Mouse (Mus musculus) activated CD4-positive, CD25-positive, alpha-beta regulatory T cell (primary cell): ENCODE data around the gene Apol9b. TPM values are rescaled to one million over a fixed set of nuclear protein-coding genes. Genes with fewer than 3 reads are reported as not detected.

Experiments used
- polyA plus RNA-seq, 2 experiments: library from polyadenylated mRNA; unstranded; fragments of 100-300 nt; shearing (Covaris generic); gene quantifications; one replicate each; pipeline ENCODE4 v1.2.1; 2017

Gene Apol9b
- polyA plus RNA-seq, result 10 to 100 TPM; 13.2 to 66.3 TPM

GRCm38 (mm10) chr15:77728739-77729138, at the start of gene Apol9b:
Apol9b (plus strand) TSS chr15:77729039.

GRCm38 (mm10) chr15:77698656-77699055, 30.2 kb upstream of the Apol9b start, which contains the start of gene Apol7e:
Apol7e (plus strand) TSS chr15:77698857.

GRCm38 (mm10) chr15:77756848-77757247, 28.0 kb downstream of the Apol9b start, which contains the start of gene Apol8:
Apol8 (minus strand) TSS chr15:77757003.

Other genes starting within 250 kb of the Apol9b start
- gene Apol11a, start 220.8 kb upstream of the Apol9b start, polyA plus RNA-seq, result under 1 TPM; 0.37 to 0.55 TPM
- 1 to 10 TPM in 1 of 2 experiments, under 1 TPM in 1; 0.30 to 1.3 TPM for gene Apol7c, start 195.7 kb upstream of the Apol9b start, polyA plus RNA-seq
- not detected for gene 1700025B11Rik, start 167.1 kb upstream of the Apol9b start, polyA plus RNA-seq
- gene Apol10b, start 132.9 kb upstream of the Apol9b start, polyA plus RNA-seq, result 1 to 10 TPM; 2.1 to 4.8 TPM
- gene Gm36245, start 129.8 kb upstream of the Apol9b start, polyA plus RNA-seq, result not detected
- gene Apol11b, start 85.8 kb upstream of the Apol9b start, polyA plus RNA-seq, result 1 to 10 TPM; 1.2 to 3.1 TPM
- gene Apol7e, start 30.2 kb upstream of the Apol9b start, polyA plus RNA-seq, result 100 to 1,000 TPM in 1 of 2 experiments, 10 to 100 TPM in 1; 42.2 to 233 TPM
- under 1 TPM; 0.06 to 0.42 TPM for gene Apol8, start 28.0 kb downstream of the Apol9b start, polyA plus RNA-seq
- gene Myh9, start 113.1 kb downstream of the Apol9b start, polyA plus RNA-seq, result 100 to 1,000 TPM; 122 to 330 TPM
- 100 to 1,000 TPM; 188 to 230 TPM for gene Txn2, start 200.0 kb downstream of the Apol9b start, polyA plus RNA-seq
- gene Foxred2, start 227.7 kb downstream of the Apol9b start, polyA plus RNA-seq, result 1 to 10 TPM; 2.5 to 4.2 TPM
- 100 to 1,000 TPM; 185 to 207 TPM for gene Eif3d, start 241.8 kb downstream of the Apol9b start, polyA plus RNA-seq